Mouse (Mus musculus) embryonic fibroblast, embryonic 13.5 days (primary cell): ENCODE results near the gene Axdnd1. TPM values are rescaled to one million over a fixed set of nuclear protein-coding genes. Genes with fewer than 3 reads are reported as not detected.

ENCODE experiments used
- H3K27ac ChIP-seq: 2 replicates; pipeline ENCODE4 v1.5.1; 2012; ENCODE audit warnings: low read length, control low read depth, inconsistent platforms; ENCODE audit not compliant: insufficient read depth
- H3K4me1 ChIP-seq: 2 replicates; pipeline ENCODE4 v1.6.1; 2011; ENCODE audit warnings: low read length; ENCODE audit not compliant: control insufficient read depth, insufficient read depth
- H3K4me3 ChIP-seq: 2 replicates; pipeline ENCODE4 v1.5.1; 2011; ENCODE audit warnings: mild to moderate bottlenecking, control low read depth, low read length; ENCODE audit not compliant: insufficient read depth
- CTCF ChIP-seq: IDR thresholded peaks from 2 replicates; pipeline ENCODE4 v1.5.1; 2011; ENCODE audit warnings: mild to moderate bottlenecking, control low read depth, low read length, moderate library complexity, borderline replicate concordance; ENCODE audit not compliant: insufficient read depth
- POLR2A ChIP-seq: IDR thresholded peaks from 2 replicates; pipeline ENCODE4 v1.6.1; 2011; ENCODE audit warnings: low read depth, mild to moderate bottlenecking, control low read depth, low read length, moderate library complexity
- polyA plus RNA-seq: library from polyadenylated mRNA; stranded (reverse); fragments of >200 nt; gene quantifications from 2 replicates; pipeline ENCODE4 v1.2.4, GENCODE M21; 2011; ENCODE audit warnings: low read depth; ENCODE audit not compliant: missing spikeins, insufficient read length

Gene Axdnd1
- polyA plus RNA-seq, 1 experiment = 0.76 TPM

GRCm38 (mm10) chr1:156288556-156289221, 132.3 kb downstream of the Axdnd1 start:
- Histone ChIP-seq H3K27ac (no peak overlapping the region), H3K4me3 (no peak overlapping the region), H3K4me1 (no peaks in the 10 kb centered on the region)
- TF ChIP-seq POLR2A (no peak), CTCF (no peak)

GRCm38 (mm10) chr1:156285541-156285896, 135.4 kb downstream of the Axdnd1 start:
- no peaks in the 10 kb centered on the region for H3K4me1 ChIP-seq
- no peak overlapping the region for H3K4me3 ChIP-seq
- H3K27ac ChIP-seq = no peak overlapping the region
- TF ChIP-seq POLR2A (no peak), CTCF (no peak)

- Histone ChIP-seq H3K4me1 (no peaks in the 10 kb centered on the region), H3K4me3 (no peak overlapping the region), H3K27ac (no peak overlapping the region)
- TF ChIP-seq CTCF (no peak), POLR2A (no peak)
Measured at GRCm38 (mm10) chr1:156284851-156285540, 136.0 kb downstream of the Axdnd1 start.

- TF ChIP-seq CTCF (no peak), POLR2A (no peak)
- Histone ChIP-seq H3K4me1 (no peaks in the 10 kb centered on the region), H3K27ac (no peak overlapping the region), H3K4me3 (no peak overlapping the region)
Measured at GRCm38 (mm10) chr1:156284207-156284606, 136.8 kb downstream of the Axdnd1 start.

- H3K4me1 ChIP-seq = no peaks in the 10 kb centered on the region
- no peak for TF ChIP-seq POLR2A
- no peak overlapping the region for H3K4me3 ChIP-seq
- no peak overlapping the region for H3K27ac ChIP-seq
Measured at GRCm38 (mm10) chr1:156280131-156280530, 140.8 kb downstream of the Axdnd1 start.

DNA sequence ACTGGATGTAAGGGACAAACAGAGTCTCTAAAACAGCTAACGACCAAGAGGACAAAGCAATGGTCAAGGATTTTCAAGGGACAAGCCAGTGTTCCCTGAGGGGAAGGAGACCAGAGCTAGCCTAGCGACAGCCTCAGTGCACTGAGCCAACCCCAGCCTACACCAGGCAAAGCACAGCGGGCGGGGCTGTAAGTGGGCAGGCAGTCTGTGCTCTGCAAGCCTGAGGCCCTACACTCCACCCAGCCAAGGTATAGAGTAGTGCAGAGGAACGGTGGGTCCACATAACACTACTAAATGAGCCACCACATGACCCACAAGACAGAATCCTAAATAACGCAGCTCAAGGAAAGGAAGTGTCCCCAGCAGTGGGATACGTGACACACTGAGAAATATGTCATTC, 147.3 kb downstream of the Axdnd1 start:
- H3K4me1 ChIP-seq = no peaks in the 10 kb centered on the region
- TF ChIP-seq POLR2A = no peak
- TF ChIP-seq CTCF = no peak
- no peak overlapping the region for H3K27ac ChIP-seq
- no peak overlapping the region for H3K4me3 ChIP-seq

Other genes with a start within 250 kb of the Axdnd1 start
- gene Fam163a, start 216.1 kb downstream of the Axdnd1 start, polyA plus RNA-seq = not detected in 2 replicates
- 0.72 TPM in 1 of 2 replicates, not detected in the other for gene Tdrd5, start 117.5 kb downstream of the Axdnd1 start, polyA plus RNA-seq
- gene Nphs2, start 110.4 kb downstream of the Axdnd1 start, polyA plus RNA-seq = not detected in 2 replicates
- gene Gm2000, start 55.1 kb downstream of the Axdnd1 start, polyA plus RNA-seq = 1,294 and 1,591 TPM in 2 replicates
- 100 and 151 TPM in 2 replicates for gene Soat1, start 53.2 kb upstream of the Axdnd1 start, polyA plus RNA-seq
- gene Gm10031, start 102.9 kb upstream of the Axdnd1 start, polyA plus RNA-seq = 27.4 and 30.8 TPM in 2 replicates
- gene Abl2, start 137.6 kb upstream of the Axdnd1 start, polyA plus RNA-seq = 22.4 and 28.6 TPM in 2 replicates